In genomic region chr13:51567078-51567395, GRCm38 (mm10) we compare ENCODE assay signal across 8 mouse cellular contexts. TPM values are rescaled to one million over a fixed set of nuclear protein-coding genes. Genes with fewer than 3 reads are reported as not detected.
DNase-seq lines count a peak whose midpoint lies in the region; ATAC-seq and TF ChIP-seq lines count a peak whose summit lies in the region.

No protein-coding gene starts in this region.

- no peaks in the 10 kb centered on the region for H3K36me3 ChIP-seq in kidney, embryonic 16.5 days (ENCODE audit: insufficient read depth, low read length)
- H3K36me3 ChIP-seq in forebrain, embryonic 16.5 days (ENCODE audit: control insufficient read depth, insufficient read depth), result no peaks in the 10 kb centered on the region
- no peaks in the 10 kb centered on the region for H3K36me3 ChIP-seq in liver, postnatal 0 days (replicated peaks; ENCODE audit: insufficient read depth, low read length)

- DNase-seq in kidney, adult 9 months, result no peak
- DNase-seq in liver, postnatal 0 days, result no peak
- DNase-seq in spleen, adult 18-20 months, result no peak
- no peak for DNase-seq in thymus, postnatal 25 days
- no peak for DNase-seq in ovary, postnatal 14 days (ENCODE audit: low spot score)

- peak overlapping the region; percentile 47 for H3K4me3 ChIP-seq in kidney, embryonic 16.5 days (ENCODE audit: low read length)
- H3K4me3 ChIP-seq in brown adipose tissue, adult 24 weeks (ENCODE audit: insufficient read depth, low read depth, low read length), result peak overlapping the region; percentile 31
- H3K4me3 ChIP-seq in forebrain, embryonic 16.5 days (replicated peaks; ENCODE audit: low read length), result peak overlapping the region; percentile 76
- peak overlapping the region; percentile 27 for H3K4me3 ChIP-seq in liver, postnatal 0 days (ENCODE audit: low read depth, low read length)

- under 1% methylated on average over 41 of the region's 42 CpGs for WGBS in kidney, embryonic 16.5 days
- under 1% methylated on average over 35 of the region's 42 CpGs for WGBS in forebrain, embryonic 16.5 days
- WGBS in liver, postnatal 0 days (ENCODE audit: insufficient replicate concordance), result 11% methylated on average over 18 of the region's 42 CpGs

- H3K27me3 ChIP-seq in kidney, embryonic 16.5 days (ENCODE audit: insufficient read depth, low read length), result peaks cover 61% of the 10 kb centered on the region
- H3K27me3 ChIP-seq in forebrain, embryonic 16.5 days (replicated peaks; ENCODE audit: control insufficient read depth, insufficient read depth, low read length), result no peaks in the 10 kb centered on the region; the same call in 1 of the 2 replicates
- peaks cover 76% of the 10 kb centered on the region for H3K27me3 ChIP-seq in liver, postnatal 0 days (ENCODE audit: insufficient read depth, low read length)

- ATAC-seq in kidney, embryonic 16.5 days (ENCODE audit: low FRiP score, low TSS enrichment), result no peak; the same call in 1 of the 2 replicates
- no peak for ATAC-seq in forebrain, embryonic 16.5 days
- no peak for ATAC-seq in liver, postnatal 0 days

- TF ChIP-seq EP300 in liver, postnatal 0 days (IDR thresholded peaks at IDR 0.05; ENCODE audit: low read depth), result no peak

- no peak overlapping the region for H3K27ac ChIP-seq in kidney, embryonic 16.5 days (ENCODE audit: low read length)
- H3K27ac ChIP-seq in brown adipose tissue, adult 24 weeks (replicated peaks; ENCODE audit: low read depth, low read length), result no peak overlapping the region
- H3K27ac ChIP-seq in forebrain, embryonic 16.5 days (ENCODE audit: low read length), result no peak overlapping the region
- no peak overlapping the region for H3K27ac ChIP-seq in liver, postnatal 0 days (ENCODE audit: low read depth)

- TF ChIP-seq CTCF in liver, postnatal 0 days (IDR thresholded peaks at IDR 0.05; ENCODE audit: low read depth), result no peak

- peak overlapping the region; percentile 37 for H3K9ac ChIP-seq in kidney, embryonic 16.5 days (replicated peaks; ENCODE audit: low read length)
- peak overlapping the region; percentile 81 for H3K9ac ChIP-seq in forebrain, embryonic 16.5 days (replicated peaks; ENCODE audit: low read depth, low read length)
- H3K9ac ChIP-seq in liver, postnatal 0 days (replicated peaks), result no peak overlapping the region

- H3K9me3 ChIP-seq in kidney, embryonic 16.5 days (ENCODE audit: low read length), result no peaks in the 10 kb centered on the region
- H3K9me3 ChIP-seq in forebrain, embryonic 16.5 days (ENCODE audit: control insufficient read depth, low read length), result 0 out of 2 replicates have a peak, but pooled peaks cover 2% of the 10 kb centered on the region
- H3K9me3 ChIP-seq in liver, postnatal 0 days (ENCODE audit: low read length), result no peaks in the 10 kb centered on the region

- H3K4me1 ChIP-seq in kidney, embryonic 16.5 days (ENCODE audit: insufficient read depth, low read length), result peaks cover 20% of the 10 kb centered on the region
- no peaks in the 10 kb centered on the region for H3K4me1 ChIP-seq in brown adipose tissue, adult 24 weeks (ENCODE audit: control insufficient read depth, insufficient read depth, insufficient read length, low read length)
- peaks cover 59% of the 10 kb centered on the region for H3K4me1 ChIP-seq in forebrain, embryonic 16.5 days (replicated peaks; ENCODE audit: control insufficient read depth, insufficient read depth, low read length)
- peaks cover 4% of the 10 kb centered on the region; the same call in 1 of the 2 replicates for H3K4me1 ChIP-seq in liver, postnatal 0 days (ENCODE audit: insufficient read depth)

- H3K4me2 ChIP-seq in kidney, embryonic 16.5 days (replicated peaks; ENCODE audit: low read depth, low read length), result peak overlapping the region; percentile 65
- peak overlapping the region; percentile 98 for H3K4me2 ChIP-seq in forebrain, embryonic 16.5 days (ENCODE audit: low read length)
- H3K4me2 ChIP-seq in liver, postnatal 0 days (ENCODE audit: low read depth, low read length), result peak overlapping the region; percentile 55

RNA-seq across cellular contexts. Expression of gene Shc3, which starts 2.2 kb away (rescaled TPM):
- polyA plus RNA-seq in kidney, embryonic 16.5 days (2015; fragmentation: Nextera tagmentation; extraction: Ambion mirVana), result 0.14 and 0.31 TPM in 2 replicates
- not detected in 2 replicates for polyA plus RNA-seq in brown adipose tissue, adult 24 weeks (2012; ENCODE audit: insufficient read depth, insufficient read length, missing spikeins)
- polyA plus RNA-seq in forebrain, embryonic 16.5 days (2015; fragmentation: Nextera tagmentation; extraction: Ambion mirVana), result 8.8 and 9.2 TPM in 2 replicates
- 0.07 TPM in 1 of 2 replicates, not detected in the other for polyA plus RNA-seq in liver, postnatal 0 days (2015; fragmentation: Nextera tagmentation; extraction: Ambion mirVana)
